Mouse (Mus musculus) neural tube, embryonic 11.5 days (tissue): Measurements from ENCODE around the gene Camta1. TPM values are rescaled to one million over a fixed set of nuclear protein-coding genes. Genes with fewer than 3 reads are reported as not detected.

Source experiments
- ATAC-seq: fragments of 200-750 bp; cut with Nextera tagmentation; 2 replicates; pipeline ENCODE4 v1.8.0; 2017; ENCODE audit warnings: moderate number of reproducible peaks, mild to moderate bottlenecking, moderate TSS enrichment, moderate library complexity; ENCODE audit not compliant: insufficient read depth, low FRiP score, low TSS enrichment
- DNase-seq: peaks from one replicate; pipeline ENCODE4 v3.0.0-alpha.2; 2015; ENCODE audit warnings: low spot score
- H3K27ac ChIP-seq: fragments of 300-500 bp; sonication (generic); 2 replicates; pipeline ENCODE4 v1.5.1; 2014; ENCODE audit warnings: low read depth, mild to moderate bottlenecking, low read length
- H3K27me3 ChIP-seq: fragments of 300-500 bp; sonication (generic); 2 replicates; pipeline ENCODE4 v1.6.1; 2014; ENCODE audit warnings: mild to moderate bottlenecking, low read length, mixed read lengths; ENCODE audit not compliant: control insufficient read depth, insufficient read depth
- H3K36me3 ChIP-seq: fragments of 300-500 bp; sonication (generic); 2 replicates; pipeline ENCODE4 v1.6.1; 2014; ENCODE audit warnings: mild to moderate bottlenecking, low read length, moderate library complexity, mixed read lengths; ENCODE audit not compliant: control insufficient read depth, insufficient read depth
- H3K4me1 ChIP-seq: fragments of 300-500 bp; sonication (generic); 2 replicates; pipeline ENCODE4 v1.6.1; 2014; ENCODE audit warnings: low read length, mixed read lengths; ENCODE audit not compliant: control insufficient read depth, insufficient read depth
- H3K4me2 ChIP-seq: fragments of 300-500 bp; sonication (generic); 2 replicates; pipeline ENCODE4 v1.6.1; 2014; ENCODE audit warnings: low read depth, mild to moderate bottlenecking, moderate library complexity
- H3K4me3 ChIP-seq: fragments of 300-500 bp; sonication (generic); 2 replicates; pipeline ENCODE4 v1.5.1; 2014; ENCODE audit warnings: low read depth, low read length
- H3K9ac ChIP-seq: fragments of 300-500 bp; sonication (generic); 2 replicates; pipeline ENCODE4 v1.6.1; 2014; ENCODE audit warnings: mild to moderate bottlenecking, low read length
- H3K9me3 ChIP-seq: fragments of 300-500 bp; sonication (generic); 2 replicates; pipeline ENCODE4 v1.6.1; 2016; ENCODE audit warnings: low read length; ENCODE audit not compliant: control insufficient read depth
- WGBS: fragments of 180-500 bp; shearing (Covaris S2); extraction: QIAGEN DNeasy Blood & Tissue Kit; methylation state at CpG from one replicate; pipeline ENCODE4 v1.1.7; 2014; 5-methylcytosine and 5-hydroxymethylcytosine counted together
- polyA plus RNA-seq: library from polyadenylated mRNA; unstranded; fragments of >200 nt; fragmentation: Nextera tagmentation; extraction: Ambion mirVana; gene quantifications from 2 replicates; pipeline ENCODE4 v1.2.1, GENCODE M21; 2014

Camta1 gene
- polyA plus RNA-seq, 1 experiment from 2014 or later = 131 TPM

- no peak overlapping the region for H3K27ac ChIP-seq
- no peaks in the 10 kb centered on the region for H3K27me3 ChIP-seq
- no peaks in the 10 kb centered on the region for H3K9me3 ChIP-seq
- WGBS = 66% methylated on average over 9 of the region's 9 CpGs
- H3K4me2 ChIP-seq = no peak overlapping the region
- H3K4me1 ChIP-seq = peaks cover 9% of the 10 kb centered on the region
- ATAC-seq (no peak), DNase-seq (no peak)
- no peaks in the 10 kb centered on the region for H3K36me3 ChIP-seq
- no peak overlapping the region for H3K4me3 ChIP-seq
- no peak overlapping the region for H3K9ac ChIP-seq
These were observed 115.6 kb downstream of the Camta1 start for GRCm38 (mm10) chr4:151746002-151746606.

- WGBS = 65% methylated on average over 20 of the region's 20 CpGs
- no peak for DNase-seq
These were observed 120.2 kb downstream of the Camta1 start for GRCm38 (mm10) chr4:151741249-151742137.

GRCm38 (mm10) chr4:151739348-151739956, 122.2 kb downstream of the Camta1 start:
- DNase-seq (no peak), ATAC-seq (no peak)
- Histone ChIP-seq H3K4me2 (no peak overlapping the region), H3K4me1 (peaks cover 9% of the 10 kb centered on the region), H3K27me3 (no peaks in the 10 kb centered on the region), H3K9ac (no peak overlapping the region), H3K36me3 (no peaks in the 10 kb centered on the region; the same call in 1 of the 2 replicates), H3K9me3 (no peaks in the 10 kb centered on the region), H3K4me3 (no peak overlapping the region), H3K27ac (no peak overlapping the region)
- 81% methylated on average over 12 of the region's 12 CpGs for WGBS

More at GRCm38 (mm10) chr4:151741249-151742137, 120.2 kb downstream of the Camta1 start:
- no peak overlapping the region for H3K4me3 ChIP-seq
- no peaks in the 10 kb centered on the region for H3K27me3 ChIP-seq
- no peaks in the 10 kb centered on the region; the same call in 1 of the 2 replicates for H3K36me3 ChIP-seq
- no peak for ATAC-seq
- no peak overlapping the region for H3K9ac ChIP-seq
- no peak overlapping the region for H3K27ac ChIP-seq
- no peaks in the 10 kb centered on the region for H3K9me3 ChIP-seq
- peaks cover 9% of the 10 kb centered on the region for H3K4me1 ChIP-seq
- no peak overlapping the region for H3K4me2 ChIP-seq

- H3K4me1 ChIP-seq = peaks cover 9% of the 10 kb centered on the region
- no peak overlapping the region for H3K27ac ChIP-seq
- no peaks in the 10 kb centered on the region for H3K9me3 ChIP-seq
- no peaks in the 10 kb centered on the region for H3K27me3 ChIP-seq
- no peak overlapping the region for H3K9ac ChIP-seq
- 76% methylated on average over 11 of the region's 11 CpGs for WGBS
- DNase-seq = no peak
- no peak overlapping the region for H3K4me2 ChIP-seq
- no peak overlapping the region for H3K4me3 ChIP-seq
- ATAC-seq = no peak
- no peaks in the 10 kb centered on the region; the same call in 1 of the 2 replicates for H3K36me3 ChIP-seq
These were observed 122.8 kb downstream of the Camta1 start for GRCm38 (mm10) chr4:151738875-151739274.

- 85% methylated on average over 5 of the region's 5 CpGs for WGBS
- no peak overlapping the region for H3K4me2 ChIP-seq
These were observed 123.4 kb downstream of the Camta1 start for GRCm38 (mm10) chr4:151738280-151738679.

GRCm38 (mm10) chr4:151732668-151733067, 129.0 kb downstream of the Camta1 start:
- H3K36me3 ChIP-seq = no peaks in the 10 kb centered on the region
- no peaks in the 10 kb centered on the region for H3K9me3 ChIP-seq
- no peak overlapping the region for H3K4me2 ChIP-seq
- no peaks in the 10 kb centered on the region for H3K27me3 ChIP-seq
- H3K9ac ChIP-seq = no peak overlapping the region
- H3K4me1 ChIP-seq = no peaks in the 10 kb centered on the region
- WGBS = 77% methylated on average over 10 of the region's 10 CpGs
- no peak overlapping the region for H3K4me3 ChIP-seq
- H3K27ac ChIP-seq = no peak overlapping the region
- ATAC-seq = no peak
- no peak for DNase-seq

More at GRCm38 (mm10) chr4:151738280-151738679, 123.4 kb downstream of the Camta1 start:
- ATAC-seq (no peak), DNase-seq (no peak)
- no peak overlapping the region for H3K27ac ChIP-seq
- H3K9me3 ChIP-seq = no peaks in the 10 kb centered on the region
- no peak overlapping the region for H3K9ac ChIP-seq
- no peaks in the 10 kb centered on the region for H3K27me3 ChIP-seq
- peaks cover 9% of the 10 kb centered on the region for H3K4me1 ChIP-seq
- H3K4me3 ChIP-seq = no peak overlapping the region
- no peaks in the 10 kb centered on the region; the same call in 1 of the 2 replicates for H3K36me3 ChIP-seq

GRCm38 (mm10) chr4:151730037-151730759, 131.5 kb downstream of the Camta1 start:
- Histone ChIP-seq H3K36me3 (no peaks in the 10 kb centered on the region), H3K4me1 (no peaks in the 10 kb centered on the region), H3K4me2 (no peak overlapping the region), H3K4me3 (no peak overlapping the region), H3K27ac (no peak overlapping the region), H3K9me3 (no peaks in the 10 kb centered on the region), H3K9ac (no peak overlapping the region), H3K27me3 (no peaks in the 10 kb centered on the region)
- no peak for DNase-seq
- 72% methylated on average over 4 of the region's 4 CpGs for WGBS
- ATAC-seq = no peak

GRCm38 (mm10) chr4:151729116-151729515, 132.6 kb downstream of the Camta1 start:
- no peak for DNase-seq
- Histone ChIP-seq H3K27ac (no peak overlapping the region), H3K36me3 (no peaks in the 10 kb centered on the region), H3K4me2 (no peak overlapping the region), H3K9me3 (no peaks in the 10 kb centered on the region), H3K9ac (no peak overlapping the region), H3K27me3 (no peaks in the 10 kb centered on the region), H3K4me1 (peaks cover 3% of the 10 kb centered on the region; the same call in 1 of the 2 replicates), H3K4me3 (no peak overlapping the region)
- ATAC-seq = no peak
- WGBS = 78% methylated on average over 4 of the region's 4 CpGs
